Mouse (Mus musculus) thymus, adult 2 months (tissue): ENCODE data around the gene Gdi1.

ENCODE experiments used
- CTCF ChIP-seq: fragments of 200-500 bp; IDR thresholded peaks from 2 replicates; pipeline ENCODE4 v1.5.1; 2012; ENCODE audit warnings: mild to moderate bottlenecking, control low read depth, low read length, moderate library complexity, borderline replicate concordance; ENCODE audit not compliant: control insufficient read depth, poor library complexity, insufficient read depth; ENCODE audit errors: extremely low read depth
- POLR2A ChIP-seq: fragments of 200-500 bp; IDR thresholded peaks from 2 replicates; pipeline ENCODE4 v1.6.1; 2012; ENCODE audit warnings: mild to moderate bottlenecking, low read length, control low read depth, moderate library complexity; ENCODE audit not compliant: control insufficient read depth, poor library complexity, insufficient read depth; ENCODE audit errors: extremely low read depth

GRCm38 (mm10) chrX:74257746-74258145, 47.1 kb upstream of the Gdi1 start:
- TF ChIP-seq CTCF: no peak
- no peak for TF ChIP-seq POLR2A
